In the genomic region with DNA sequence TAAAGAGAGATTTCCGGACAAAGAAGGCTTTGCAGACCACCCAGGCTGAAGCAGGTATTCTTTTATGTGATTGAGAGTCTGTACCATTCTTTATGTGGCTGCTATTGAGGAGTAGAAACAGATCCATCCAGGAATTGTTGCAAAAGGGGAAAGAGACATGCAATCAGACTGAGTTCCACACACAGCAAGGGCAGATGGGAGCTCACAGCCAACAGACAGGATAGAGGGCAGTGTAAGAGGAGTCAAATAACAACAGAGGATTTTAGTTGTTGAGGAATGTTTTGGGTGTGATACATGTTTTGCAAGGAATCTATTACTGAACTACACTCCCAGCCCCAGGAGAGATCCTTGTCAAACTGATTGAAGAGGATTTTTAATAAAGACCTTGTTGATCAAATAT, we compare ENCODE assay signal across 18 mouse cellular contexts.
"Had no signal": no experiment of that assay in that cellular context is flagged by ENCODE, and none has a peak within 500 bp of the region (broad histone marks: within the 10 kb centered on the region; RNA-seq: fewer than 3 reads in every experiment).

No protein-coding gene starts in this region.

- H3K9me3 ChIP-seq: midbrain, embryonic 10.5 days; midbrain, embryonic 12.5 days; neural tube, embryonic 13.5 days; neural tube, embryonic 15.5 days had no signal

- H3K27me3 ChIP-seq: midbrain, embryonic 12.5 days; neural tube, embryonic 13.5 days; neural tube, embryonic 15.5 days had no signal

- H3K27ac ChIP-seq: midbrain, embryonic 10.5 days; midbrain, embryonic 12.5 days; neural tube, embryonic 13.5 days; neural tube, embryonic 15.5 days had no signal

- H3K36me3 ChIP-seq: midbrain, embryonic 10.5 days; midbrain, embryonic 12.5 days; neural tube, embryonic 13.5 days; neural tube, embryonic 15.5 days had no signal

- H3K4me3 ChIP-seq: midbrain, embryonic 10.5 days; midbrain, embryonic 12.5 days; myocyte; neural tube, embryonic 13.5 days; neural tube, embryonic 15.5 days had no signal

- ATAC-seq: midbrain, embryonic 16.5 days had no signal

- H3K4me1 ChIP-seq: midbrain, embryonic 12.5 days had no signal

- H3K4me2 ChIP-seq: midbrain, embryonic 12.5 days; neural tube, embryonic 13.5 days; neural tube, embryonic 15.5 days had no signal

- H3K9ac ChIP-seq: midbrain, embryonic 12.5 days; neural tube, embryonic 13.5 days; neural tube, embryonic 15.5 days had no signal

- DNase-seq: lung, adult 2 months; lung, postnatal 14 days; lung, postnatal 36 days; midbrain, embryonic 14.5 days; retina, postnatal 1 day; right cerebral cortex, adult 18-20 months; right cerebral cortex, postnatal 25 days; right cerebral cortex, postnatal 4 days; spleen, adult 18-20 months; thymus, adult 18-20 months; thymus, postnatal 14 days; thymus, postnatal 36 days had no signal
